Mouse (Mus musculus): ENCODE measurements at regions not wholly inside any gene's neighbourhood (a gene's known extent, or its start where the extent isn't known, plus 50 kb on each side); places are given as distances from the start of the nearest gene placed in this dataset.
"Not testable (repeated sequence)": the region's sequence is repeated elsewhere in the genome, so short reads cannot be mapped to it uniquely, and the experiment has no call there.

- no peak for DNase-seq (ENCODE audit: low read depth)
Measured at GRCm38 (mm10) chr16:29917989-29918388, 146.2 kb upstream of the Hes1 start.

- no peak for DNase-seq (ENCODE audit: low read depth)
Measured at GRCm38 (mm10) chr16:29918396-29918795, 145.8 kb upstream of the Hes1 start.

- no peak for DNase-seq (ENCODE audit: low read depth)
Measured at GRCm38 (mm10) chr16:29920940-29921339, 143.2 kb upstream of the Hes1 start.

- no peak for DNase-seq (ENCODE audit: low read depth)
Measured at GRCm38 (mm10) chr16:29921385-29921784, 142.8 kb upstream of the Hes1 start.

GRCm38 (mm10) chr16:29927276-29927675 is 136.9 kb upstream of the Hes1 start:
- not testable (repeated sequence) for DNase-seq (ENCODE audit: low read depth)

GRCm38 (mm10) chr16:29928291-29928690 is 135.9 kb upstream of the Hes1 start:
- no peak for DNase-seq (ENCODE audit: low read depth)

- DNase-seq (ENCODE audit: low read depth), result no peak
Measured at GRCm38 (mm10) chr16:29931746-29932351, 132.3 kb upstream of the Hes1 start.

GRCm38 (mm10) chr16:29934649-29935048 is 129.5 kb upstream of the Hes1 start:
- no peak for DNase-seq (ENCODE audit: low read depth)

GRCm38 (mm10) chr16:29938700-29939099 is 125.5 kb upstream of the Hes1 start:
- DNase-seq (ENCODE audit: low read depth), result no peak

- DNase-seq (ENCODE audit: low read depth), result no peak
Measured at GRCm38 (mm10) chr16:29939331-29939850, 124.8 kb upstream of the Hes1 start.

- DNase-seq (ENCODE audit: low read depth), result no peak
Measured at GRCm38 (mm10) chr16:29939869-29940707, 124.1 kb upstream of the Hes1 start.

- DNase-seq (ENCODE audit: low read depth), result no peak
Measured at GRCm38 (mm10) chr16:29942111-29942510, 122.1 kb upstream of the Hes1 start.

GRCm38 (mm10) chr16:29943963-29944860 is 120.0 kb upstream of the Hes1 start:
- DNase-seq (ENCODE audit: low read depth), result no peak

- no peak for DNase-seq (ENCODE audit: low read depth)
Measured at GRCm38 (mm10) chr16:29944966-29945365, 119.2 kb upstream of the Hes1 start.

- peak; percentile 4 for DNase-seq (ENCODE audit: low read depth)
Measured at GRCm38 (mm10) chr16:29945376-29945890, 118.8 kb upstream of the Hes1 start.

GRCm38 (mm10) chr16:29945891-29946598 is 118.1 kb upstream of the Hes1 start:
- no peak for DNase-seq (ENCODE audit: low read depth)

GRCm38 (mm10) chr16:29946966-29947365 is 117.2 kb upstream of the Hes1 start:
- DNase-seq (ENCODE audit: low read depth), result no peak

- DNase-seq (ENCODE audit: low read depth), result no peak
Measured at GRCm38 (mm10) chr16:29947670-29948069, 116.5 kb upstream of the Hes1 start.

- DNase-seq (ENCODE audit: low read depth), result no peak
Measured at GRCm38 (mm10) chr16:29950136-29950535, 114.0 kb upstream of the Hes1 start.

- no peak for DNase-seq (ENCODE audit: low read depth)
Measured at GRCm38 (mm10) chr16:29950791-29951190, 113.4 kb upstream of the Hes1 start.

GRCm38 (mm10) chr16:29954700-29955099 is 109.5 kb upstream of the Hes1 start:
- no peak for DNase-seq (ENCODE audit: low read depth)

All from induced T-regulatory cell, adult 2 months (primary cell).